Mouse (Mus musculus): ENCODE results near the gene Stk10.

Stk10 gene

DNA sequence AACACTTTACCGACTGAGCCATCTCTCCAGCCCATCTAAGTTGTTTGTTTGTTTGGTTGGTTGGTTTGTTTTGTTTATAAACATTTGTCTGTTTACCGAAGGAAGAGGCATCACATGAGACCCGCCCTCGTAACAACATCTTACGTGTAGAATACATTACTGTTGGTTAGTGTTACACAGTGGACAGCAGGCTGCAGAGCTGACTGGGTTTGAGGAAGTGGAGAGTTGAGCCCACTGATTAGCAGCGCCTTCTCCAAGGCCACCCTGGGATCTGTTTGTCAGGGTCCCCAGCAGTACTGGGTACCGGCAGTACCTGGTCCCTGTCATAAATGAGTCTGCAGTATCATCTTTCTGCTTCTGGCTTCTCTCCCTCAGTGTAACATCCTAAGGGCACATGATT is 35.0 kb downstream of the Stk10 start:
- DNase-seq (ENCODE audit: low spot score), result no peak

- no peak for DNase-seq (ENCODE audit: low spot score)
Measured at GRCm38 (mm10) chr11:32568637-32569293, 35.7 kb downstream of the Stk10 start.

- DNase-seq (ENCODE audit: low spot score), result no peak
Measured at GRCm38 (mm10) chr11:32571103-32571502, 38.0 kb downstream of the Stk10 start.

GRCm38 (mm10) chr11:32573669-32574068 is 40.6 kb downstream of the Stk10 start:
- no peak for DNase-seq (ENCODE audit: low spot score)

DNA sequence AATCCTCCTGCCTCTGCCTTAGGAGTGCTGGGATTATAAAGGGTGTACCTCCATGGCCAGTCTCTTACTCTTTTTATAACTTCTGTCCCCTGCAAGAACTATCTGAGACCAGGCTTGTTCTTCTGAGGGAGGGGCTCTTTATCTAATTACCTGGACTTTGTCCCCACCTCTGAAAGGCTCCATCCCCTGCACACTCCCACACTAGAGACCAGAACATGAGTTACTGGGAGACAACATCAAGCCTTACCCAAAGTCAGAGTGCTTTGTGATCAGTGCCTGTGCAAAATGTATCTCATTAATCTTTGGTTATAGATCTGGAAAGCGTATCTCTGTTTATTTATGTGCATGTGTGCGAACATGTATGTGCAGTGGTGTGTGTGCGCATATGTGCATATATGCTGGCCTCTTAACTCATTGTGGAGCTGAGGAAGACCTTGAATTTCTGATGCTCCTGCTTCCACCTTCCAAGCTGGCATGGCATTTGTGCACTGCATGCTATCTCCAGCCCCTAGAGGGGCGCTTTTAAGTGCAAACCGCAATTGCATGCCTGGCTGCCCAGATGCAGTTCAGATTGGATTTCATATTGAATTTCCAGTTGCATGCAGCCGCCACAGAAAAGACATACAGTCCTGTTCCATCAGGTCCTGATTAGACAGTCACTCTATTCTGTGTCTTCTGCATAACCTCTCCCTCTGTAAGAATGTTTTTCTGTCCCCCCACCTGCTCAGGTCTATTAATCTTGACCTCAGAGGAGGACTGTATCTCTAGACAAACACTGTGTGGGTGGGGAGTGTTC is 43.1 kb downstream of the Stk10 start:
- DNase-seq (ENCODE audit: low spot score), result no peak

- DNase-seq (ENCODE audit: low spot score), result no peak
Measured at GRCm38 (mm10) chr11:32576760-32577050, 43.6 kb downstream of the Stk10 start.

- no peak for DNase-seq (ENCODE audit: low spot score)
Measured at GRCm38 (mm10) chr11:32580305-32580947, 47.3 kb downstream of the Stk10 start.

DNA sequence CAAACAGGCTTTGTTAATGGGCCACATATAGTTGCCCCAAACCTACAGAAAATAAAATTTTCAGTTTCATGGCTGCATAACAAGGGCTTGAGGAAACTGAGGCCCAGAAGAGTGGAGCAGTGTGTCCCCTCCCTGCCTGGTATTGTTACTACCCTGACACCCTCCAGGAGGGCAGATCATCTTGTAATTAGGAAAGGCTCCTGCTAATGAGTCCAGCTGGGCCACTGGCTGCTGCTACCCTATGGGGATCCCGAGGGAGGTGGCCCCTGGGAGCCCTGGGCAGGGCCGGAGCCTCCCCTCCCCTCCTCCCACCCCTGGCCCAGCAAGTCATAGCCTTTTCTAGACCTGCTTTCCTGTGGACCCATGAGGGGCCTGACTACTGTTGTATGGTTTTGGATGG is 47.9 kb downstream of the Stk10 start:
- DNase-seq (ENCODE audit: low spot score), result no peak

GRCm38 (mm10) chr11:32582813-32583212 is 49.7 kb downstream of the Stk10 start:
- no peak for DNase-seq (ENCODE audit: low spot score)

DNA sequence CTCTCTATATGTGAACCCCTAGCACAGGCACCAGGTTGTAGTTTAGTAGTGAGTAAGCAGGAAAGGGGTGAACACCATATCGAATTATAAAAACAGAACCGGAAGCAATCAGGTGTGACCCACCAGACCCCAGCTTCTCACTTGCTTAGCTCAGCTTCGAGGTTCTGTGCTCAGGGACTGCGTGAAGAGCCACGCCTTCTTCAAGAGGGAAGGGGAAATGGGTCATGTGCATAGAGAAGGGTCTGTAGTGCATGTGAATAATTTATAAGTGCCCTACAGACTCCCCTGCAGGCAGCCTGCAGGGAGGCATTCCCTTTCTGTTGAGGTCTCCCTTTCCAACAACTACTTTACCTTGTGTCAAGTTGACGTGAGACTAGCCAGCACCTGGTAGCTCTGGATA is 52.9 kb downstream of the Stk10 start:
- no peak for DNase-seq (ENCODE audit: low spot score)

GRCm38 (mm10) chr11:32587191-32588089 is 54.3 kb downstream of the Stk10 start:
- no peak for DNase-seq (ENCODE audit: low spot score)

DNA sequence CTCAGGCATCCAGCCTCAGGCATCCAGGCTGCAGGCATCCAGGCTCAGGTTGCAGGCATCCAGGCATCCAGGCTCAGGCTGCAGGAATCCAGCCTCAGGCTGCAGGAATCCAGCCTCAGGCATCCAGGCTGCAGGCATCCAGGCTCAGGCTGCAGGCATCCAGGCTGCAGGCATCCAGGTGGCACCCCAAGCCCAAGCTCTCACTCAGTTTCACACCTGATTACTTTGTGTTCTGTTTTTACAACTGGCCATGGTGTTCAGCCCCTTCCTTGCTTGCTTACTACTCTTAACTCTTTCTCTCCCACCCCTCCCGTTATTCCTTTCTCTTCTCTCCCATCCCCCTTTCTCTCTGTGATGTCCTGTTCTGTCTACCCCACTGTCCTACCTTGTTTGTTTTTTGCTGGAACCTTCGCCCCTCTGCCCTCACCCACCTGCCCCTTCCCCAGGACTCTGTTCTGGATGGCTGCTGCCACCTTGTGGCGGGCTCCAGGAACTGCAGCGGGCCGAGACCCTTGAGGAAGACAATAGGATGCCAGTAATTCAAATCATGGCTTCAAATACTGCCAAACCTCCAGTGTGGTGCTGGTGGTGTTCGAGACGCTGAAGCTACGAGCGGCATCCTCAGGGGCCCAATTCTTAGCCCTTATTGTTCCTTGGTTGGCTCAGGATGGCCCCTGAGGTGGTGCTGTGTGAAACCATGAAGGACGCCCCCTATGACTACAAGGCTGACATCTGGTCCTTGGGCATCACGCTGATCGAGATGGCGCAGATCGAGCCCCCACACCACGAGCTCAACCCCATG is 55.2 kb downstream of the Stk10 start:
- DNase-seq (ENCODE audit: low spot score), result peak; percentile 70

DNA sequence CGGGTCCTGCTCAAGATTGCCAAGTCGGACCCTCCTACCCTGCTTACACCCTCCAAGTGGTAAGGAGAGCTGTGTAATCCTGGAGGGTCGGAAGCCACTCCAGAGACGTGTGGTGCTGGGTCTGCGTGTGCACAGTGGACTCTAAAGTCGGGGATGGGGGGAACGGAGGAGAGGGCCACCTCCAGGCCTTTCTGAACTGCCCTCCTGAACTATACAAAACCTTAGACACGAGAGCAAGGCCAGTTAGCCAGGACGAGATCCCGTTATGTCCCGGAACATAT is 55.7 kb downstream of the Stk10 start:
- no peak for DNase-seq (ENCODE audit: low spot score)

DNA sequence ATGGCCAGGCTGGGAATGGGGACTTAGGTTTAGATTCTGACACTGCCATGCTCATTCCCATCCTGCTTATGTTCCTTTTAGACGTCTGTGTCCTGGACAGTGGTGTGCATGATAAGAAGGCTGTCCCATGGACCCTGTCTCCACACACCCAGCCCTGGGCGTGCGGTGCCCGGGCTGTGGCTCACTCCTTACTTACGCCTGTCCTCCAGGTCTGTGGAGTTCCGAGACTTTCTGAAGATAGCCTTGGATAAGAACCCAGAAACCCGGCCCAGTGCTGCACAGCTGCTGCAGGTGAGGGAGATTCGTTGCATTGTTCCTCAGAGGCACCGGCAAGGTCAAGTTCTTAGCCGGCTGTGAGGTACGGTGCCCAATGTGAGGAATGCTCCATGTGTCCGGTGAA is 56.1 kb downstream of the Stk10 start:
- no peak for DNase-seq (ENCODE audit: low spot score)

DNA sequence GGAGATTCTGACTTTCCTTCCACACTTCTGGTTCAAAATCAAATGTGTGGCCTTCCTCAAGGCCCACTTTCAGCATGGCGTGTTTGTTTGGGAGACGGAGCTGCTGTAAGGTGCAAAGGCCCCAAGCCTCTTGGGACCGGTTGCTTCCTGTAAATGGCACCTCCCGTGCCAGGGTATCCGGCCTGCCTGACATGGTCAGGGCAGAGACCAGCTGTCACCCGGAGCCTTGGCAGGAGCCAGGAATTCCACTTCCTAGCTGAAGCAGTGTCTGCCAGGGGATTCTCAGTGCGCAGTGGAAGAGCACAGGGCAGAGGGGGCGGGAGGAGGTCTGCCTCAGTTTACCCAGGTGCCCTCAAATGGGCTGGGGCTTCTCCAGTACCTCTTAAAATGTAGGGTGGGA is 56.7 kb downstream of the Stk10 start:
- no peak for DNase-seq (ENCODE audit: low spot score)

DNA sequence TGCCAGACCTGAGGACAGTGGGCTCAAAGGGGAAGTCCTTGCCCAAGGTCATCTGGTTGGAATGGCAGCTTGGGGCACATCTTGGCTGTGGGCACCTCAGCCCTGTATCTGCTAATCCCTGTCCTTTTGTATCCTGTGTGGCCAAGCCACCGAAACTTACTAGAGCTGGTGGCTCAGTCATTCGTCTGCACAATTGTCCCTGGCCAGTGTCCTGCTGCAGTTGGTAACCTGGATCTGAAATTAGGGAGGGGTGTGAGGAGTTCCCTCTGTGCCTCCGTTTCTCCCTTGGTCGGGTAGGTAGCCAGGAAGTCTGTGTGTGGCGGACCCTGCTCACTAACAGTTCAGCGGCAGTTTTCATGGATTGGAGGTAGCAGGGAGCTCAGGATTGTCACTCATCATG is 57.1 kb downstream of the Stk10 start:
- no peak for DNase-seq (ENCODE audit: low spot score)

- no peak for DNase-seq (ENCODE audit: low spot score)
Measured at GRCm38 (mm10) chr11:32591921-32592850, 59.1 kb downstream of the Stk10 start.

GRCm38 (mm10) chr11:32593081-32593480 is 60.0 kb downstream of the Stk10 start:
- no peak for DNase-seq (ENCODE audit: low spot score)

DNA sequence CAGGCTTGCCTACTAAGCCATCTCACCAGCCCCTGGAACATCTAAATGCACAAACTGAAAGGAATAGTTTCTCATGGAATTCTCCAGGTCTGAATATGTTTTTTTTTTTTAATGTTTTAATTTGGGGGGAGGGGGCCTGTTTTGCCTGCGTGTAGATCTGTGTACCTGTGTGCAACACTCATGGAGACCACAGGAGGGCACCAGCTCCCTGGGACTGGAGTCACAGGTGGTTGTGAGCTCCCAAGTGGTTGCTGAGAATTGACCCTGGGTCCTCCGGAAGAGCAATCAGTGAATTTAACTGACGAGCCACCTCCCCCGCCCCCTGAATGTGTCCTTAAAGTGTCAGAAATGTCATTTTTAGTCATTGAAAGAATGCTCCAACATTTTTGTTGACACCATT is 61.0 kb downstream of the Stk10 start:
- no peak for DNase-seq (ENCODE audit: low spot score)

DNA sequence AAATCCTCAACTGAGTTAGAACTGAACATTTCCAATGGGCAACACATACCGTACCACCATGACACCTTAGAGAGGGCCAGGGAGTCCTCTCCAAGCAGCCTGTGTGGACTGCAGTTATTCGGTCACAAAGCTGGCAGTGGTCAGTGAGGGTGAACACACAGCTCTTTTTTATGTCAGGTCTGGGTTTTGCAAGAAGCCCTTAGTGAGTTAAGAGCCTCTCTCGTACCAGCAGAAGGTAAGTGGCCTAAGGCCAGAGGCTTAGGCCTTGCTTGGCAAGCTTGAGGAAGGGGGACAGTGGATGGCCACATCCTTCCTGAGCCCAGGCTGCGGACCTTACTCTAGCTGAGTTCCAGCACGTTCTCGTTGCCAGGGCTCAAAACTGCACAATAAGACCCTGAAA is 67.3 kb downstream of the Stk10 start:
- DNase-seq (ENCODE audit: low spot score), result no peak

Measured in urinary bladder, postnatal 14 days (tissue).